Mouse (Mus musculus) cerebellum, postnatal 36 days (tissue): ENCODE data around the gene Slc25a30.

Experiments
- DNase-seq, 2 experiments: peaks; one replicate each; pipeline ENCODE4 v3.0.0; 2021 to 2022; ENCODE audit warnings: mixed read lengths in 2 of 2

Slc25a30 gene

DNA sequence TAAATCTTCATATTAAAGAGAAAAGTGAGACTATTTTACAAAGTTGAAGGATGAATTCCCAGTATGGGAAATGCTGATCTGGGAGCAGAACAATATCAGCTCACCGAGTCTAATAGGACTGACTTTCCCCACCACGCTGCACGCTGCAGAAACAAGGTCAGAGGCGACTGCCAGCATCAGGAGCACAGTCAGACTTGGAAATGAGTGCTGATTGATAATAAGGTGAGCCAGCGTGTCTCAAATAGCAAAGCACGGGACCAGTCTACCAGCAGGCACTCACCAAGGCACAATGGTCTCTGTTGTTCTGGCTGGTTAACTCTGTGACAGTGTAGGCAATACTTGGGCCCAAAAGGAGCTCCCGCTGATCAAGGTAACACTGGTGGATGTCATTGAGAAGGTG lies 54.2 kb downstream of the Slc25a30 start:
- DNase-seq: no peak

DNA sequence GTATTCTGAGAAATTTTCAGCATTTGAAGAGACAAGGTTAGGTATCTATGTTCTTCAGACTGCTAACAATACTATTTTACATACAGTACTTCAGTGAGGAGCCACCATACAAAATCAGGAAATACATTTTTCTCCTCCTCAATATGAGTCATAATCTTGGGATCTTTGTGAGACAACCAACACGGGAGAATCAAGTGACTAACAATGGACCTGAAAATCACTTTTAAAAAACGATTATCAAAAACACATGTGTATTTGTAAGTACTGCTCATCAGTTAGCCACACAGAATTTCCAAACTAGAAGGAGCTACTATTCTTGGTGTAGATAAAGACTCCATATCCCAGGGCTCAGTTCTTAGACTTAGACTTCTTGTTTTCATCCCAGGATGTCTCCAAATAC lies 55.5 kb downstream of the Slc25a30 start:
- DNase-seq: no peak

DNA sequence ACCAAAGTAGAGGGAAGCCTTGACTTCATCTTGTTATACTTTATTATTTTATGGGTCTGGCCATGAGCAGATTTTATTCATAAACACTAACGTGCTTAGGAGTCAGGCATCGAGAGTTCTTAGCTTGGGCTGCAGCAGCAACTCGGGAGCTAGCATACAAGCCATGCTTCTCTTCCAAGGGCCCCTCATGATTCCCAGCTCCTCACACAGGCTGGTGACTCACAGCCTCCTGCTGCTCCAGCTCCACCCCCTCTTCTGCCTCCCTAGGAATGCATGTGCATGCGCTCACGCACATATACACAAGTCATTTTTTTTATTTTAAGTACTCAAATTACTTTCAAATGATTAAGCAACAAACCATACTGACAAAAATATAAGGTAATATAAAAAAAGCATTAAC lies 58.7 kb downstream of the Slc25a30 start:
- DNase-seq: no peak

DNA sequence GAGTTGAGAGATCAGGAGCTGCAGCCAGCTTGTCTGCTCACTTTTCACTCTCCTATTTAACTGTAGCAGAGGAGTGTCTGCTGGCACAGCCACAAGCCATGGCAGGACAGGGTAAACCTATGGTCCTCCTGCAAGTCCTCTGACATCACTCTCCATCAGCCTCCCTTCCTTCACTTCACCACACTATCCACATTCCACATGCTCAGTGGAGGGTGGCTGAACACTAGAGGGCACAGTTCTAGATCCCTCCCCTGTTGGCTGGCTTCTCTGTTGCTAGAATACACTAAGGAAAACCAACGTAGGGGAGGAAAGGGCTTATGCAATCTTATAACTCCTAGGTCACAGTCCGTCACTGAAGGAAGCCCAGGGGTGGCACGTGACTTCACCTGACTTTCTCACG lies 59.8 kb downstream of the Slc25a30 start:
- DNase-seq: peak; percentile 16 to 18

DNA sequence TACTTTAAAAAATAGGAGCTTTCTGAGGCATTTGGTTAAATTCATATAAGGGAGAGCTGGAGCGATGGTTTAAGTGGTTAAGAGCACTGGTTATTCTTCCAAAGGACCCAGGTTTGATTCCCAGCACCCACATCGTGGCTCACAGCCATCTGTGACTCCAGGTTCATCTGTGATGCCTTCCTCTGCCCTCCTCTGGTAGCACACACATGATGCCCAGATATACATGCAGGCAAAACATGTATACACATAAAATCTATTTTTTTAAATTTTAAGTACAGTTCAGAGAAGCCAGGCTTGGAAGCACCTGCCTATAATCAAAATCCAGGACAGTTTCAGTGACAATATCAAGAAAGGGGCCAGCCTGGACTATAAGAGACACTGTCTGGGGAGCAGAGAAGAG lies 64.0 kb downstream of the Slc25a30 start:
- no peak for DNase-seq

DNA sequence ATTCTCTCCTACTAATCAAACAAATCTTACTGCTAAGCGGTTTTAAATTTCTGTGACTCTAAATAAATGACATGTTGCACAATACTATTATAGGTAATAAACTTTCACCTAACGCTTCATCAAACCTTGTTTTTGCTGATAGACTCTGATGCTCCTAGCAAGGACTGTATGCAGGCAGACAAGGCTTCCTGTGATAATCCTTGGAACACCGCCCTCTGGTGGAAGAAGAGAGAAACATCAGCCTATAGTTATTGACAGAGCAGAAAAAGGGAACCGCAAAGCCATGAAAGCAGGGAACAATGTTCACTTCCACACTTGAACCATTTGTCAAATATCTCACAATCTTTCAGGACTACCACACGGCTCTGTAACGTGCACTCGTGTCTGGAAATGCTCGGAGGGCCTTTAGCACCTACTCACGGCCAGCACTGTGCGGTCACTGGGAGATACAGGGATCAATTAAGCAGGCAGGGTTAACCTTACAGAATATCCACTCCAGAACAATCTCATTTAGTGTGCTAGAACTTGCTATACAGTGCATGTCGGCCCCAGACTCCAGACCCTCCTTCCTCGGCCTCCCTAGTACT lies 64.8 kb downstream of the Slc25a30 start:
- peak; percentile 34 to 61 for DNase-seq

DNA sequence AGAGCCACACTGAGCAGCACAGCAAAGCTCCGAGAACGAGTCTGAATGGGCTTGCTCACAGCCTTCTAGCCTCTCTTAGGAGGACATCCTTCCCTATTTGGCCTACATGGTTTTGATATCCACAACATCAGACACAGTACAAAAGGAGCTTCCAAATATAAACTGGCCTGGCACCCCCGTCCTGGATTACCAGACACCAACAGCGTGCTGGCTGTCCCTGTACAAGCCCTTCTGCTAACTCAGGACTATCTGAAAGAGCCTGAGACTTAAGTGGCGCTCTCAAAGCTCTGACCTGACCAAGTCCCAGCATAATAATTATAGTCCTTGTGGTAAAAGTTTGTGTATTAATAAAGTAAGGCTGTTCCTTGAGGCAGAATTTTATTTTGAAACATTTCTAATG lies 66.7 kb downstream of the Slc25a30 start:
- no peak for DNase-seq

DNA sequence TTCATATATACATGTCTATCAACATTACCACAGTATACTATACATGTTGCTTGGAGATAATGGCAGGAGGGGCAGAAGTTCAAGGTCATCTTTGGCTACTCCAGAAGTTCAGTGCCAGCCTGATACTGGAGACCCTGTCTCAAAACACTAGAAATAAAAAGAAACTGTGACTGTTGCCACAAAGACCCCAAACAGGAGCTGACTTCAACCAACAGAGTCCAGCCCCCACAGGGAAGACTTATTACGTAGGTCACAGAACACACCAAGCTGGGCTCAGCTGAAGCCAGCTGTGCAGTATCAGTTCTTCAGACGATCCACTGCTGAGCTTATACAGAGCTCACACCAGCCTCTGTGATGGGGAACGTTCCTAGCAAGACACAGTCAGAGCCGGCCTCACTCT lies 70.4 kb downstream of the Slc25a30 start:
- no peak for DNase-seq

DNA sequence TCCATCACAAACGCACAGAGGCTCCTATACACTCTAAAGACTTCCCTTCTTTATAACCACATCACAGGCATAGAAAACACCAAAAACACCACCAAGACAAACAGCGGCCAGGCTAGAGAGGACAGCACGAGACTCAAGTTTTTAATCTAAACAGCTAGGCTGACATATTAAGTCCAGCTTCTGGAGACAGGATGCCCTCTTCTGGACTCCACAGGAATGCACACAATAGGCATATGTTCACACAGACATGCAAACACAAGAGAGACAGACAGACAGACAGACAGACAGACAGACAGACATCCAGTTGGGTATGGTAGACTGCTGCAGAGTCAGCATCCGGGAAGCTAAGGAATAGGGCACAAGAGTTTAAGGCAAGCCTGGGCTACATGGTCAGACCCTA lies 73.2 kb downstream of the Slc25a30 start:
- no peak for DNase-seq

DNA sequence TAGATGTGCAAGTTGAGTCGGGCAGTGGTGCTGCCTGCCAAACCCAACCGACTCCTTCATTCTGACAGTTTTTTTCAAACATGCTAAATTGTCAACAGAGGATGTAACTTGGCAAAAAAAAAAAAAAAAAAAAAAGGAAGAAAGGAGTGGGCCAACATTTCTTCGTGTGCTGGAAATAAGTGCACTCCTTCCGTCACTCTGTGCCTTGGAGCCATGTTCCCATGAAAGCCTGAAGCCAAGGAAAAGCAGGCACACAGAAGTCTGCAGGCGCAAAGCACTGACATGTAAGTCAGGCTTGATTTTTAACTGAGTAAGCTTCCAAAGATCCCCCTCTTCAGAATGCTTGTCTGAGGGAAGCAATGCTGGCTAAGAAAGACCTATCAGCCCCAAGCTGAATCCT lies 74.2 kb downstream of the Slc25a30 start:
- no peak for DNase-seq

DNA sequence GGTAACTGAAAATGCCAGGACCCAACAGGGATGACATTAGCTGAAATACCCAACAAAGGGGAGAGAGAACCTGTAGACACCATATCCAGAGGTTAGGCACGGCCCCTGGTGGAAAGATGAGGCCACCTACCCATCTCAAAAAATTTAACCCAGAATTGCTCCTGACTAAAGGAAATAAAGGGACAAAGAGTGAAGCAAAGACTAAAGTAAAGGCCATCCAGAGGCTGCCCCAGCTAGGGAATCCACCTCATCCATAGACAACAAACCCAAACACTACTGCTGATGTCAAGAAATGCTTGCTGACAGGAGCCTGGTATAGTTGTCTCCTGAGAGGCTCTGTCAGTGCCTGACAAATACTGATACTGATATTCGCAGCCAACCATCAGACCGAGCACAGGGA lies 75.1 kb downstream of the Slc25a30 start:
- DNase-seq: no peak
